Mouse (Mus musculus) granulocyte monocyte progenitor cell, adult 5-6 weeks (primary cell): Measurements from ENCODE around the gene Tnfrsf18. TPM values are rescaled to one million over a fixed set of nuclear protein-coding genes. Genes with fewer than 3 reads are reported as not detected.

Source experiments
- ATAC-seq: replicated peaks from 2 replicates; pipeline ENCODE4 v1.8.0; 2016; ENCODE audit warnings: mild to moderate bottlenecking, moderate TSS enrichment, inconsistent platforms; ENCODE audit not compliant: poor library complexity, severe bottlenecking
- total RNA-seq, 2 experiments: library from RNA; stranded (forward) in 1 of 2; stranded (reverse) in 1 of 2; fragments of 200-712, 200-1000 nt in 1 of 2; fragments of >200 nt in 1 of 2; fragmentation: Nextera tagmentation in 1 of 2; gene quantifications; 2 replicates each; pipeline ENCODE4 v1.2.3; 2014 to 2017

The Tnfrsf18 gene
- total RNA-seq (2014; fragmentation: Nextera tagmentation) (0.99 and 4.6 TPM in 2 replicates), total RNA-seq (2017) (1.9 and 4.6 TPM in 2 replicates)

DNA sequence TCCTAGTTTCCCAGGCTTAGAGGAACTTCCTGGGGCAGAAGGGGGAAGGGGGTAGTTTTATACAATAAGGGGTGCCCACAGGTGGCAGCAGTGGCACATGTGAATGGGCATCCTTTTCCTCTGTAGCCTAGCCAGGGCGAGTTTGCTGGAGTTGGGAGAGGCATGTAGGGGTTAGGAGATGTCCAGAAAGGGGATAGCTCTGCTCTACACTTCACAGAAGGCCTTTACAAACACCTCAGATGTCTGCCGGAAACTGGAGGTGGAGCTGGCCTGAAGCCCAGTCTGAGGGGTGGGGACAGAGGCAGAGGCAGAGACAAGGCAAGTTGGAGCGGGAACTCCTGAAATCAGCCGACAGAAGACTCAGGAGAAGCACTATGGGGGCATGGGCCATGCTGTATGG is at the start of gene Tnfrsf18:
Tnfrsf18 (plus strand) TSS at position 152 of the 400 bp plus-strand sequence.
- ATAC-seq = peak; percentile 76

DNA sequence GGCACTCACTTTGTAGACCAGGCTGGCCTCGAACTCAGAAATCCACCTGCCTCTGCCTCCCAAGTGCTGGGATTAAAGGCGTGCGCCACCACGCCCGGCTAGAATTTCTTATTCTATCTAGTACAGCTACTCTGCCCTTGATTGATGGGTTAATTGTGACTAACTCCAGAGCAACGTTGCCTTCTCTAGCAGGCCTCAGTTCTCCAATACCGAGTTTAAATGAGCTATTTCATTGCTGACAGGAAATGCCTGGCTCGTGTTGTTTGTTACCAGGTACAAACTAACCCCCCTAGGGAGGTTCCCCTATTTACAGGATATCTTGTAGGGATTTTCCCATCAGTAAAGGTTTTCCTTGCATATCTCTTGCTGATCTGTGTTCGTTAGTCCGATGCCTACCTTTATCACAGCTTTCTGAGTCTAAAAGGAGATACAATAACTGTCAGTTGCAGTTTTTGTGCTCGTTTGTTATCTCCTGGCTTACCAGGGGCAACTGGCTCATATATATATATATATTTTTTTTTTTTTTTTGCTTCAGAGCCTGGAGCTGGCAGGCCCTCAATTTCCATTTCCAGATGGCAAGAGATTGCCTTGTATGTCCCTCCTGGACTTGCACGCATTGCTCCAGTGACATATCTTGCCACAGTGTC is 44.4 kb upstream of the Tnfrsf18 start:
- ATAC-seq = no peak

DNA sequence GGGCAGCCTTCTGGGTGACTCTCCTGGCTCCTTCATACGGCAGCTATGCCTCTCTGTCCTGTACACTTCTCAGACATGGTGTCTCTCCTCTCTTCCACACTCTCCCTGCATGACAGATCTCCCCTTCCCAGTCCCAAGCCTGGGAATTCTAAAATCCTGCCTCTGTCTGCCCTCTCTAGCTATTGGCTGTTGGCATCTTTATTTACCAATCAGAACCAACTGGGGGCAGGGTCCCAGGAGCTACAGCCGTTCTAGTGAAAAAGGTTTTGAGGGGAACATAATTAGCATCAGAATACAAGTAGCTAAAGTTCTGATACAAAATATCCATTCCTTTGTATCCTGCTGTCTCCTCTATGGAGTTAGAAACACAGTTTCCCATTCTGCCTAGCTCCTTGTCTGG is 42.2 kb upstream of the Tnfrsf18 start:
- no peak for ATAC-seq

DNA sequence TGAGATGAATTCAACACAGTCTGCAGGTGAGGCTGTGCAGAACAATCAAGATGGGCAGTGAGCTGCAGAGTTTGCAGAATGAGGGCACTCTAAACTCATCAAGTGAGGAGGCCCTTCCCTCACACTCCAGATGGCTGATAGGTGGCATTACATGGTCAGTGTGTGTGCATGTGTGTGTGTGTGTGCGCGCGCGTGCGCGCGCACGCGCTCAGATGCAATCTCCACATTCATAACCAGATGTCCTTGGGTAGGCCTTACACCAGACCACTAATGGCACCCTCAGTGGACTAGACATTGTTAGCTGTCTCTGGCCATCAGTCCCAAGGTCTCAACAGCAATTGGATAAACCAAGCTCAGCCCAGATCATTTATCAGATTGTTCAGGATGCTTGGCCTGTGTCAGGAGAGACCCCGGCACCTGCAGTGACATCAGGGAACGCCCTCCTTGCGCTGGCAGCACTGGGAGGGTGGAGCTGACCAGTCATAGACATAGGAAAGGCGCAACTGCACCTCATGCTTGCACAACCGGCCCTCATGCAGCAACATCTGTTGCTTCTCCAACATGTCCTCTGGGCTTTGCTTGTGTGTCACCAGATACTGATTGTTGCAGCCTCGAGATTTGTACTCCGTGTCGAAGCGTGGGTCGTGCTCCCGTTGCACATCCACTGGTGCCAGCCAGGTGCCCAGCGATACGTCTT is 34.6 kb upstream of the Tnfrsf18 start:
- ATAC-seq = peak; percentile 63

DNA sequence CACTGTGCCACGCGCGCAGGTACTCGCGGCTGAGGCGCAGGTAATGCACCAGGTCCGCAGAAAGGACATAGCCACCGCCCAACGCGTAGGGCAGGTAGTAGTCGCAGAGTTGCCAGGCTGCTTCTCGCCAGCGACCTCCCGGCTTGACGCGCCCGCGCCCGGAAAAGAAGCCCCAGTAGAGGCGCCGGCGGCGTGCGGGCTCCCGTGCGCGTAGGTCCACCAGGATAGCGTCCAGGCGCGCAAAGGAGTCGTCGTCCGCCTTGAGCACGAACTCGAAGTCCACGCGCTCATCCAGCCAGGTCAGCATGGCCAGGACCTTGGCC is 34.1 kb upstream of the Tnfrsf18 start:
- ATAC-seq = no peak

- peak; percentile 69 for ATAC-seq
These were observed 33.6 kb upstream of the Tnfrsf18 start, which contains the start of the genes B3galt6 and Sdf4 for GRCm38 (mm10) chr4:155992241-155992905. TSS of gene B3galt6 (minus strand) at chr4:155992649. TSS of gene Sdf4 (plus strand) at chr4:155992872.

GRCm38 (mm10) chr4:155992906-155993547 is 32.9 kb upstream of the Tnfrsf18 start:
- ATAC-seq = peak; percentile 57

GRCm38 (mm10) chr4:155993606-155994005 is 32.4 kb upstream of the Tnfrsf18 start:
- ATAC-seq = no peak

GRCm38 (mm10) chr4:156004109-156004508 is 21.9 kb upstream of the Tnfrsf18 start:
- no peak for ATAC-seq

- no peak for ATAC-seq
These were observed 17.6 kb upstream of the Tnfrsf18 start for GRCm38 (mm10) chr4:156008369-156008768.

DNA sequence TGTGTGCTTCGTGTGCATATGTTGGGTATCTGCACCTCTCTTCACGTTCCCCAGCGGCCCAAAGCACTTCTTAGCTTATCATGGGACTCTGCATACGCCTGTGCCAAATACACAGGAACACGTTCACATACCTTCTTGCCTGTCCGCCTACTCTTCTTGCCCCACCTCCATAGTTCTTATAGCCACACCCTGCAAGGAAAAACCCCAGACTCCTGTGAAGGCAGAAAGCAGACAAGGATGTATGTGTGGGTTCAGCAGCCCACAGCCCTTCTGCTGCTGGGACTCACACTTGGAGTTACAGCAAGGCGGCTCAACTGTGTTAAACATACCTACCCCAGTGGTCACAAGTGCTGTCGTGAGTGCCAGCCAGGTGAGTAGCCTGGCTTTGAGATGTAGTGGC is 12.3 kb upstream of the Tnfrsf18 start, which contains the start of gene Tnfrsf4:
Tnfrsf4 (plus strand) TSS at position 207 of the 400 bp plus-strand sequence.
- no peak for ATAC-seq

- no peak for ATAC-seq
These were observed 11.5 kb upstream of the Tnfrsf18 start for GRCm38 (mm10) chr4:156014436-156014835.

DNA sequence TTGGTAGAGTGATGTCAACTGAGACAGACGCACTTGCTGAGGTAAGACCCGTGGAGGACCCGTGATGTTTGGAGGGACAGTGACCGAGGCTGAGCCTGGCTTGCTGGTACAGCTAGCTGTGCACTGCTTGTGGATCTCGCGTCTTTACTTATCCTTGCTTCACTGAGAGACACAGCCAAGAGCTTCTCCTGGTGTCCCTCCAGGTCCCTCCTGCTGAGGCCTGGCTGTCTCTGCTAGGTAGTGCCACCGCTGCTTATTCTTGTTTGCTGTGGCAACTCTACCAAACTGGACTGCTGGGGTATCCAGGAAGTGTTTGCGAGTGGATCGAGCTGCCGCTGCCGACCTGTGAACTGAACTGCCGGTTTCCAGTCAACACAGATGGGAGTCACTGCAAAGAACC is 6.2 kb upstream of the Tnfrsf18 start:
- ATAC-seq = no peak

DNA sequence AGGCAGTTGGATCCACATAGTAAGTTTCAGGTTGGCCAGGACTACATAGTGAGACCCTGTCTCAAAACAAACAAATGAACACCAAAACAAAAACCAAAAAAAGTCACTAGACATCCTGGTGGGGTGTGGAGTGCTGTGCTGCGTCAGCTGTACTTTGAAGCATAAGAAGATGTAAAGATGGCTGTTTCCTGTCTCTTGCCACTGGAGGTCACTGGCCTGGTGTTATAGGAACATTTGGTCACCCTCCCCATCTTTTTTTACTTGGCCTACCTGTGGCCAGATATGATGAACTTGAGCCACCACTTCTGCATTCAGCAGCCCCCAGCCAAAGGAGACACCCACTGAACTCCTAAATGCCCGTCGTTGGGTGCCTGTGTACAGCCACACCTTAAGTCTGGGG is 4.6 kb upstream of the Tnfrsf18 start:
- ATAC-seq = no peak

GRCm38 (mm10) chr4:156021942-156022419 is 4.0 kb upstream of the Tnfrsf18 start:
- no peak for ATAC-seq

DNA sequence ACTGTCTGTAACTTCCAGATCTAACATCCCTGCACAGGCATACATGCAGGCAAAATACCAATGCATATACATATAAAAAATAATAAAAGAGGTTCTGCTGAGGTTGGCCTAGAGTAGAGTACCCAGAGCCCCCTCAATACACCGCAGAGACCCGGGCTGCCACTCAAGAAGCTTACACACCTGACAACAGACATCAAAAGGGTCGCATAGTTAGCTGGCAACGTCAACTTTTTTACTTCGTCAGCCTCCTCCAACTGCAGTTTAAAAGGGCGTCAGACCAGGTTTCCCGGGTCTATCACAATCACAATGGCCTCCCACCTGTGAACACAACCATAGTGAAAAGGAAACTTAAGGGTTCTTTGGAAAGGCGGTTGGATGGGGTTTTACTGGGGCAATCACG is 2.4 kb upstream of the Tnfrsf18 start:
- ATAC-seq = no peak

DNA sequence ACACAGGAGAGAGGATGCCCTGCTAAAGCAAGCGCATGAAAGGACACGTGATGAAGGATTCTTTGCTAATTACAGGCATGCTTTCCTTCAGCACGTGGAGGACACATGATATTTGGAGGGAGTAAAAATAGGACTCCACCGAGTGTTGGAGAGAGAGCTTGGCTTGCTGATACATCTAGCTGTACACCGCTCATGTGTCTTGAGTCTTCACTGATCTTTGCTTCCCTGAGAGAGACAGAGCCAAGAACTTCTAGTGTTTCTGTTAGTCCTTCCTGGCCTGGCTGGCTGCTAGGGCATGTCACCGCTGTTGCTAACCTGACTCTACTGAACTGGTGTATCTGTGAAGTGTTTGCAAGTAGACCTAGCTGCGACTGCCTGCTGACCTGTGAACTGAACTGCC is 1.8 kb upstream of the Tnfrsf18 start:
- ATAC-seq = no peak

GRCm38 (mm10) chr4:156028580-156028979 is 2.6 kb downstream of the Tnfrsf18 start:
- ATAC-seq = no peak

- no peak for ATAC-seq
These were observed 4.7 kb downstream of the Tnfrsf18 start for GRCm38 (mm10) chr4:156030651-156031118.

- no peak for ATAC-seq
These were observed 5.3 kb downstream of the Tnfrsf18 start for GRCm38 (mm10) chr4:156031255-156031592.
